Mouse (Mus musculus) lung, postnatal 0 days (tissue): ENCODE results near the gene Tnk2. TPM values are rescaled to one million over a fixed set of nuclear protein-coding genes. Genes with fewer than 3 reads are reported as not detected.

ENCODE experiments used
- ATAC-seq: fragments of 200-750 bp; cut with Nextera tagmentation; 2 replicates; pipeline ENCODE4 v1.8.0; 2017; ENCODE audit warnings: moderate library complexity
- DNase-seq: peaks from one replicate; pipeline ENCODE4 v3.0.0-alpha.2; 2016; ENCODE audit warnings: low spot score
- H3K27ac ChIP-seq: fragments of 300-500 bp; sonication (generic); 2 replicates; pipeline ENCODE4 v1.5.1; 2014; ENCODE audit warnings: antibody characterized with exemption, mild to moderate bottlenecking, low read length, mixed read lengths
- H3K27me3 ChIP-seq: fragments of 300-500 bp; sonication (generic); replicated peaks from 2 replicates; pipeline ENCODE4 v1.6.1; 2014; ENCODE audit warnings: low read length, mixed read lengths; ENCODE audit not compliant: insufficient read depth
- H3K36me3 ChIP-seq: fragments of 300-500 bp; sonication (generic); 2 replicates; pipeline ENCODE4 v1.6.1; 2014; ENCODE audit warnings: low read length, mixed read lengths; ENCODE audit not compliant: insufficient read depth
- H3K4me1 ChIP-seq: fragments of 300-500 bp; sonication (generic); 2 replicates; pipeline ENCODE4 v1.6.1; 2014; ENCODE audit warnings: antibody characterized with exemption, low read depth, low read length, mixed read lengths; ENCODE audit not compliant: insufficient read depth
- H3K4me2 ChIP-seq: fragments of 300-500 bp; sonication (generic); replicated peaks from 2 replicates; pipeline ENCODE4 v1.6.1; 2014; ENCODE audit warnings: low read depth, mild to moderate bottlenecking, low read length, moderate library complexity, mixed read lengths
- H3K4me3 ChIP-seq: fragments of 300-500 bp; sonication (generic); 2 replicates; pipeline ENCODE4 v1.5.1; 2014; ENCODE audit warnings: low read depth, low read length
- H3K9ac ChIP-seq: fragments of 300-500 bp; sonication (generic); replicated peaks from 2 replicates; pipeline ENCODE4 v1.6.1; 2014; ENCODE audit warnings: low read depth, mild to moderate bottlenecking
- H3K9me3 ChIP-seq: fragments of 300-500 bp; sonication (generic); 2 replicates; pipeline ENCODE4 v1.6.1; 2016; ENCODE audit warnings: low read length, mixed read lengths
- CTCF ChIP-seq: IDR thresholded peaks from 2 replicates; pipeline ENCODE4 v1.5.1; 2016; ENCODE audit warnings: antibody characterized with exemption, mild to moderate bottlenecking
- EP300 ChIP-seq: IDR thresholded peaks from 2 replicates; pipeline ENCODE4 v1.6.1; 2016; ENCODE audit warnings: antibody characterized with exemption, mild to moderate bottlenecking, control low read depth
- WGBS: fragments of 180-500 bp; shearing (Covaris S2); extraction: QIAGEN DNeasy Blood & Tissue Kit; methylation state at CpG from one replicate; pipeline ENCODE4 v1.1.7; 2014; 5-methylcytosine and 5-hydroxymethylcytosine counted together
- polyA plus RNA-seq: library from polyadenylated mRNA; unstranded; fragments of >200 nt; fragmentation: Nextera tagmentation; extraction: Ambion mirVana; gene quantifications from 2 replicates; pipeline ENCODE4 v1.2.1, GENCODE M21; 2015

The Tnk2 gene
- polyA plus RNA-seq, 1 experiment from 2014 or later: 19.8 TPM

GRCm38 (mm10) chr16:32654071-32654733 is 10.5 kb downstream of the Tnk2 start:
- Histone ChIP-seq H3K4me2 (no peak overlapping the region), H3K4me3 (no peak overlapping the region), H3K27ac (no peak overlapping the region), H3K4me1 (peaks cover 19% of the 10 kb centered on the region; the same call in 1 of the 2 replicates), H3K27me3 (no peaks in the 10 kb centered on the region), H3K9me3 (no peaks in the 10 kb centered on the region), H3K9ac (no peak overlapping the region), H3K36me3 (no peaks in the 10 kb centered on the region)
- WGBS: 62% methylated on average over 5 of the region's 6 CpGs
- TF ChIP-seq EP300 (no peak), CTCF (no peak)
- no peak for ATAC-seq
- DNase-seq: no peak

GRCm38 (mm10) chr16:32655534-32655933 is 11.9 kb downstream of the Tnk2 start:
- no peaks in the 10 kb centered on the region for H3K27me3 ChIP-seq

GRCm38 (mm10) chr16:32656321-32656720 is 12.6 kb downstream of the Tnk2 start:
- Histone ChIP-seq H3K9ac (no peak overlapping the region), H3K27ac (peak overlapping the region; percentile 77; the same call in 1 of the 2 replicates), H3K27me3 (no peaks in the 10 kb centered on the region), H3K9me3 (no peaks in the 10 kb centered on the region), H3K36me3 (no peaks in the 10 kb centered on the region), H3K4me1 (peaks cover 37% of the 10 kb centered on the region), H3K4me3 (no peak overlapping the region), H3K4me2 (no peak overlapping the region)
- DNase-seq (peak; percentile 82), ATAC-seq (peak; percentile 54)
- 44% methylated on average over 8 of the region's 8 CpGs for WGBS
- TF ChIP-seq EP300 (no peak), CTCF (no peak)

More at GRCm38 (mm10) chr16:32655534-32655933, 11.9 kb downstream of the Tnk2 start:
- Histone ChIP-seq H3K9me3 (no peaks in the 10 kb centered on the region), H3K4me3 (no peak overlapping the region), H3K4me2 (no peak overlapping the region), H3K27ac (no peak overlapping the region), H3K4me1 (peaks cover 29% of the 10 kb centered on the region; the same call in 1 of the 2 replicates), H3K36me3 (no peaks in the 10 kb centered on the region), H3K9ac (no peak overlapping the region)
- ATAC-seq: no peak
- no peak for DNase-seq
- TF ChIP-seq EP300 (no peak), CTCF (no peak; the same call in 1 of the 2 replicates)
- WGBS: 83% methylated on average over 4 of the region's 4 CpGs

GRCm38 (mm10) chr16:32656794-32657193 is 13.1 kb downstream of the Tnk2 start:
- peak overlapping the region; percentile 77; the same call in 1 of the 2 replicates for H3K27ac ChIP-seq
- no peak overlapping the region for H3K9ac ChIP-seq
- no peak overlapping the region for H3K4me2 ChIP-seq
- no peaks in the 10 kb centered on the region for H3K36me3 ChIP-seq
- peaks cover 42% of the 10 kb centered on the region for H3K4me1 ChIP-seq
- H3K4me3 ChIP-seq: no peak overlapping the region
- H3K9me3 ChIP-seq: no peaks in the 10 kb centered on the region
- peak; percentile 94 for DNase-seq
- H3K27me3 ChIP-seq: no peaks in the 10 kb centered on the region
- TF ChIP-seq EP300: no peak
- no peak for TF ChIP-seq CTCF
- peak; percentile 69 for ATAC-seq
- WGBS: 39% methylated on average over 8 of the region's 8 CpGs

GRCm38 (mm10) chr16:32657498-32658250 is 14.0 kb downstream of the Tnk2 start:
- H3K36me3 ChIP-seq: no peaks in the 10 kb centered on the region
- H3K4me2 ChIP-seq: no peak overlapping the region
- DNase-seq: peak; percentile 90
- peaks cover 49% of the 10 kb centered on the region for H3K4me1 ChIP-seq
- peak overlapping the region; percentile 77 for H3K27ac ChIP-seq
- TF ChIP-seq EP300 (peak; percentile 36; the same call in 1 of the 2 replicates), CTCF (no peak)
- 64% methylated on average over 16 of the region's 16 CpGs for WGBS
- peak; percentile 54 for ATAC-seq
- H3K27me3 ChIP-seq: no peaks in the 10 kb centered on the region
- H3K9me3 ChIP-seq: no peaks in the 10 kb centered on the region
- no peak overlapping the region for H3K9ac ChIP-seq
- no peak overlapping the region for H3K4me3 ChIP-seq

GRCm38 (mm10) chr16:32658743-32659171 is 15.1 kb downstream of the Tnk2 start:
- H3K27me3 ChIP-seq: no peaks in the 10 kb centered on the region
- no peak overlapping the region for H3K9ac ChIP-seq
- H3K36me3 ChIP-seq: no peaks in the 10 kb centered on the region
- H3K9me3 ChIP-seq: no peaks in the 10 kb centered on the region
- peaks cover 58% of the 10 kb centered on the region for H3K4me1 ChIP-seq
- peak overlapping the region; percentile 20; the same call in 1 of the 2 replicates for H3K4me3 ChIP-seq
- TF ChIP-seq CTCF: no peak
- no peak for TF ChIP-seq EP300
- H3K4me2 ChIP-seq: peak overlapping the region; percentile 49
- DNase-seq: no peak
- WGBS: 2% methylated on average over 7 of the region's 21 CpGs
- 0 out of 2 replicates have a peak overlapping the region, but pooled peaks have one; percentile 90 for H3K27ac ChIP-seq
- no peak for ATAC-seq
